Mouse (Mus musculus): ENCODE results near the gene Pop5. TPM values are rescaled to one million over a fixed set of nuclear protein-coding genes. Genes with fewer than 3 reads are reported as not detected.
A peak's percentile ranks its signal among the peaks of the same experiment; 100 is the strongest.

Gene Pop5
- 96.2 and 97.1 TPM in 2 replicates for polyA plus RNA-seq (2015; fragmentation: Nextera tagmentation; extraction: Ambion mirVana)

GRCm38 (mm10) chr5:115235786-115236263 lies at the start of gene Pop5:
Gene Pop5, plus strand, starts transcription at chr5:115235836.
- H3K4me3 ChIP-seq = peak within 1 kb of the TSS; percentile 58
- WGBS = 1% methylated on average over 21 of the region's 21 CpGs
- H3K9me3 ChIP-seq = no peaks in the 10 kb centered on the region
- peaks cover 20% of the 10 kb centered on the region; the same call in 1 of the 2 replicates for H3K27me3 ChIP-seq
- H3K36me3 ChIP-seq = peaks cover 12% of the 10 kb centered on the region
- H3K4me1 ChIP-seq = peaks cover 26% of the 10 kb centered on the region
- peak within 1 kb of the TSS; percentile 56 for H3K9ac ChIP-seq
- ATAC-seq (ENCODE audit: insufficient number of reproducible peaks, low FRiP score, low TSS enrichment, low read depth) = peak; percentile 56; the same call in 1 of the 2 replicates
- peak within 1 kb of the TSS; percentile 93 for H3K4me2 ChIP-seq
- peak within 1 kb of the TSS; percentile 33; the same call in 1 of the 2 replicates for H3K27ac ChIP-seq

GRCm38 (mm10) chr5:115186371-115187073 lies 49.1 kb upstream of the Pop5 start:
- H3K9me3 ChIP-seq = no peaks in the 10 kb centered on the region
- no peak for ATAC-seq (ENCODE audit: insufficient number of reproducible peaks, low FRiP score, low TSS enrichment, low read depth)
- peak overlapping the region; percentile 37 for H3K4me2 ChIP-seq
- peaks cover 32% of the 10 kb centered on the region for H3K4me1 ChIP-seq
- H3K9ac ChIP-seq = no peak overlapping the region
- no peak overlapping the region for H3K4me3 ChIP-seq
- H3K36me3 ChIP-seq = no peaks in the 10 kb centered on the region
- H3K27ac ChIP-seq = no peak overlapping the region
- WGBS = 36% methylated on average over 17 of the region's 17 CpGs
- H3K27me3 ChIP-seq = peaks cover 26% of the 10 kb centered on the region

DNA sequence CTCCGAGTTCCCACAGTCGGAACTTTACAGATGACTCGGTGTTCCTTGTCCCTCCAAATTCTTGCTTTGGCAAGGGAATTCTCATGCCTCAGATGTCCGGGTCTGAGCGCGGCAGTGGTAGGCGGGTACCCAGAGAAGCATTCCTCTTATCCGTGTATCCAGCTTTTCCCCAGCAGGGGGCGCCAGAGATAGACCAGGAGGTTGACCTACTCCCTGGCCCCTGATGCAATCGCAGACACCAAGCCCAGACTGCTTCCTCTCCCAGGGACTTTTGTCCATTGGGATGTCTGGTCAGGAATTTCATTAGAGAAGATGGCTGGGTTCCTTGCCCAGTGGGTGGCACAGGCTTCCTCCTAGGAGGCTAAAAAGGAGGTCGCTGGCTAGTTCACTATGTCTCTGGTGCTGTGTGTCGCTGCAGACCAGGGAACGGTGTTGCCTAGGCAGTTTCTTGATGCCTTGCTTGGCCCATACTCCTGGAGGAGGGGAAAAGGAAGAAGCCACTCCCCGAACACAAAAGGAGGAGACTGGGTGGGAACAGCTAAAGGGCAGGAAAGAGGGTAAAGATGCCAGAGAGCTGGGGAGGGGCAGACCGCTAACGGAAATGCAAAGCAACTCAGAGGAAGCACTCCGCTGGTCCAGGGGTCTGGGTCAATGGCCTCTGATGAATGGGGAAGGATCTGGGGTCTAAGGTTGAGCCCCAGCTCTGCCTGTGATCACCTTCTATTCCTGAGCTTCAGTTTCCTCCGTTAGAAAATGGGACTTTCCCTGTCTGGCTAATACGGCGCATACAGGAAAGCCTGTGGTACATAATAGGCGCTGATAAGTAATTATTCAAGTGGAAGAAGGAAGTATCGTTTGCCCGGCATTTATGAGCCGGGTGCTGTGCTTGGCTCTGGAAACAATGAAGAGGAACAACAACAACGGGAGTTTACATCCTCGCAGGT lies 48.2 kb upstream of the Pop5 start:
- H3K4me3 ChIP-seq = no peak overlapping the region; the same call in 1 of the 2 replicates
- H3K27me3 ChIP-seq = peaks cover 36% of the 10 kb centered on the region
- no peak for ATAC-seq (ENCODE audit: insufficient number of reproducible peaks, low FRiP score, low TSS enrichment, low read depth)
- no peaks in the 10 kb centered on the region for H3K36me3 ChIP-seq
- peak overlapping the region; percentile 37 for H3K4me2 ChIP-seq
- H3K27ac ChIP-seq = no peak overlapping the region; the same call in 1 of the 2 replicates
- peaks cover 26% of the 10 kb centered on the region for H3K4me1 ChIP-seq
- H3K9ac ChIP-seq = no peak overlapping the region
- WGBS = 15% methylated on average over 26 of the region's 26 CpGs
- H3K9me3 ChIP-seq = no peaks in the 10 kb centered on the region

GRCm38 (mm10) chr5:115188824-115189223 lies 46.8 kb upstream of the Pop5 start:
- H3K9ac ChIP-seq = no peak overlapping the region
- no peak overlapping the region for H3K27ac ChIP-seq
- no peak overlapping the region for H3K4me3 ChIP-seq
- no peaks in the 10 kb centered on the region for H3K9me3 ChIP-seq
- no peak for ATAC-seq (ENCODE audit: insufficient number of reproducible peaks, low FRiP score, low TSS enrichment, low read depth)
- H3K4me1 ChIP-seq = peaks cover 33% of the 10 kb centered on the region
- H3K27me3 ChIP-seq = peaks cover 49% of the 10 kb centered on the region
- no peak overlapping the region for H3K4me2 ChIP-seq
- WGBS = 56% methylated on average over 5 of the region's 5 CpGs
- no peaks in the 10 kb centered on the region for H3K36me3 ChIP-seq

DNA sequence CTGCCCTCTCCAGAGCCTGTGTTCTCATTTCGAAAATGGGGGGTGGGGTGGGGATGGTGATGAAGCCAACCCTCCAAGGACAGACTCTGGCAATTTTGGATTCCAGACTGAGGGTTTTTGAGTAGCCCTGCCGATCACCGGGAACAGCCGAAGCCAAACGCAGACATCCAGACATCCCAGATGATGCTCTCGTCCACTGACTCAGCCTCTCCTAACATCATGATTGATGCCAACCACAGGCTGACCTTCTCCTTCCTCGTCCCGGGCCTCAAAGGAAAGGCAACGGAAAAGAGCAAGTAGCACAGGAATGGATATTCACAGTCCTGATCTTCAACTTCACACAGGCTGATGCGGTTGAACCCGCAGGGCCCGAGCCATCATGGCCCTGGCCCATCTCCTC lies 45.6 kb upstream of the Pop5 start:
- 68% methylated on average over 12 of the region's 12 CpGs for WGBS
- Histone ChIP-seq H3K9ac (no peak overlapping the region), H3K4me2 (no peak overlapping the region), H3K4me3 (no peak overlapping the region), H3K4me1 (peaks cover 42% of the 10 kb centered on the region), H3K27ac (no peak overlapping the region), H3K9me3 (no peaks in the 10 kb centered on the region), H3K36me3 (no peaks in the 10 kb centered on the region), H3K27me3 (peaks cover 60% of the 10 kb centered on the region)
- ATAC-seq (ENCODE audit: insufficient number of reproducible peaks, low FRiP score, low TSS enrichment, low read depth) = no peak

DNA sequence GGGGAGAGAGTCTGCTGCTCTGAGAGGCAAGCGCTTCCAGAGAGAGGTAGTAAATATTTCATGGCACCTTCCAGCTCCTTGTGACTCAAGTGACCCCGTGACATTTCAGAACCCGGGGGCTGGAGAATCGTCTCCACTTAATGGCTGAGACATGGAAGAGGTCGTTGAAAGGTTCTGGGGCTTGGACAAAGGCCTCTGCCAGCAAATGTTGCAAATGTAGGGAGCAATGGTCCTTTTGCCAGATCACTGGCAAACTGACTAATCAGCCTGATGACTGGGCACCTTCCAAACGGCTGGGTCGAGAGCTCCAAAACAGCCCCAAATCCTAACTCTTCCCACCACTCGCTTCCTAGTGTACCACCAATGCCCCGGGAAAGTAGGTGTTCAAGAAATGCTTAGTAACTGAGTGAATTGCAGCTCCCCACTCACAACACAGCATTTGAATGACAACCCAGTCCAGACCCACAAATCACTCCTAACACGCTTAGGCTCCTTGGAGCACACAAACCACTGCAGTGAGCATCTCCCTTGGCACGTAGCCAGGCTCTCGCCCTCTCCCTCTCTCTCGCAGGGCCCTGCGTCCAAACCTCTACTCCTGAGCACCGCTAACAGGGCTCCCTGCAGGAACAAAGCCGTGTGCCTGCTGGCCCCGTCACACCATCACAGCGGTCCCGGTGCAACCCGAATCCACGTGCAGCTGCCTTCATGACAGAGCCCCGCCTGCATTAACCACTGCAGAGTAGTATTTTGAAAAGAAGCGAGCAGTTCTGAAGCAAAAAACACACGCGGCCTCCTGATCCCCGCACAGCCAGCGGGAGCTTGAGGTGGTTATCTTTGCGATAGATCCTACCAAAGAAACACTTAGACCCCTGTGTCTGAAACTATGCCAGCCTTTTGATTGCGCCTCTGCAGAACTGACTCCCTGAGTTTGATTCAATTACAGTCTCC lies 43.5 kb upstream of the Pop5 start:
- peaks cover 72% of the 10 kb centered on the region for H3K27me3 ChIP-seq
- ATAC-seq (ENCODE audit: insufficient number of reproducible peaks, low FRiP score, low TSS enrichment, low read depth) = no peak
- H3K4me1 ChIP-seq = peaks cover 32% of the 10 kb centered on the region
- no peak overlapping the region for H3K4me2 ChIP-seq
- no peaks in the 10 kb centered on the region for H3K9me3 ChIP-seq
- WGBS = 11% methylated on average over 29 of the region's 29 CpGs
- no peak overlapping the region for H3K9ac ChIP-seq
- peak overlapping the region; percentile 4; the same call in 1 of the 2 replicates for H3K4me3 ChIP-seq
- no peaks in the 10 kb centered on the region for H3K36me3 ChIP-seq
- H3K27ac ChIP-seq = no peak overlapping the region

DNA sequence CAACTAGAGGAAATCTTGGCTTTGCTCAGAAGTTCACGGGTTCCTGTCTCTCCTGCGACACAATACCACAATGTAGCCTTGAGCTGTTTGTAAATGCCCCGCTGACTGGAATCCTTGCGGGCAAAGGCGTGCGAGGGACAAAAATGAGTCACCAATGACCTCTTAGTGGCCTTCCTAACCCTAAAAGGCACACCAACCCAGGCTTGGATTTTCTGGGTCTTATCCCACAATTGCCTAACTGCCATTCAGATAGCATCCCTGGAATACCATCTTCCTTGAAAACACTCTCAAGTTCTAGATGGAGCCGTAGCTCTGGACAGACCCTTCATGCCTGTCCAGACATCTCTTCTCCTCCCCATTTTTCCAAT lies 42.8 kb upstream of the Pop5 start:
- H3K27ac ChIP-seq = no peak overlapping the region
- peak overlapping the region; percentile 56 for H3K4me3 ChIP-seq
- WGBS = 10% methylated on average over 7 of the region's 7 CpGs
- H3K4me1 ChIP-seq = peaks cover 26% of the 10 kb centered on the region
- H3K36me3 ChIP-seq = no peaks in the 10 kb centered on the region
- no peak overlapping the region for H3K9ac ChIP-seq
- H3K27me3 ChIP-seq = peaks cover 69% of the 10 kb centered on the region
- H3K4me2 ChIP-seq = peak overlapping the region; percentile 100
- ATAC-seq (ENCODE audit: insufficient number of reproducible peaks, low FRiP score, low TSS enrichment, low read depth) = no peak
- no peaks in the 10 kb centered on the region for H3K9me3 ChIP-seq

DNA sequence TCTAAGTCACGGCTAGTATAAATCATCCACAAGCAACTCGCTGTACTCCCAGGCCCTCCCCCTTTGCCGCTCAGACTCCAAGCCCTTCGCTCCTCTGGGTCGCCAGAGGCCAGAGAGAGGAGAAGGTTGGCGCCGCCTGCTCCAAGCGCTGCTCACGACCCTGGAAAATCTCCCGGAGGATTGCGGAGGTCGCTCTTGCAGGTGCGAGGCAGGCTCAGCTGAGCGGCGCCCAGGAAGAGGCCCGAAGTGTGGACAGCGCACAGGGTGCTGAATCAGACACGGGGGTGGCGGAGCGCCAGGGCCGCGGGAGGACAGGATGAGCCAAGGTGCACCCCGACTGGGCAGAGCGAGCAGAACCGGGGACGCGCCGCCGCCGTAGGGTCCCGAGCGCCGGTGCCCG lies 42.4 kb upstream of the Pop5 start:
- WGBS = under 1% methylated on average over 34 of the region's 34 CpGs
- no peaks in the 10 kb centered on the region for H3K36me3 ChIP-seq
- no peak overlapping the region for H3K27ac ChIP-seq
- peak overlapping the region; percentile 56 for H3K4me3 ChIP-seq
- peaks cover 67% of the 10 kb centered on the region for H3K27me3 ChIP-seq
- H3K4me1 ChIP-seq = peaks cover 26% of the 10 kb centered on the region
- ATAC-seq (ENCODE audit: insufficient number of reproducible peaks, low FRiP score, low TSS enrichment, low read depth) = no peak
- H3K9ac ChIP-seq = no peak overlapping the region
- H3K9me3 ChIP-seq = no peaks in the 10 kb centered on the region
- peak overlapping the region; percentile 100 for H3K4me2 ChIP-seq

DNA sequence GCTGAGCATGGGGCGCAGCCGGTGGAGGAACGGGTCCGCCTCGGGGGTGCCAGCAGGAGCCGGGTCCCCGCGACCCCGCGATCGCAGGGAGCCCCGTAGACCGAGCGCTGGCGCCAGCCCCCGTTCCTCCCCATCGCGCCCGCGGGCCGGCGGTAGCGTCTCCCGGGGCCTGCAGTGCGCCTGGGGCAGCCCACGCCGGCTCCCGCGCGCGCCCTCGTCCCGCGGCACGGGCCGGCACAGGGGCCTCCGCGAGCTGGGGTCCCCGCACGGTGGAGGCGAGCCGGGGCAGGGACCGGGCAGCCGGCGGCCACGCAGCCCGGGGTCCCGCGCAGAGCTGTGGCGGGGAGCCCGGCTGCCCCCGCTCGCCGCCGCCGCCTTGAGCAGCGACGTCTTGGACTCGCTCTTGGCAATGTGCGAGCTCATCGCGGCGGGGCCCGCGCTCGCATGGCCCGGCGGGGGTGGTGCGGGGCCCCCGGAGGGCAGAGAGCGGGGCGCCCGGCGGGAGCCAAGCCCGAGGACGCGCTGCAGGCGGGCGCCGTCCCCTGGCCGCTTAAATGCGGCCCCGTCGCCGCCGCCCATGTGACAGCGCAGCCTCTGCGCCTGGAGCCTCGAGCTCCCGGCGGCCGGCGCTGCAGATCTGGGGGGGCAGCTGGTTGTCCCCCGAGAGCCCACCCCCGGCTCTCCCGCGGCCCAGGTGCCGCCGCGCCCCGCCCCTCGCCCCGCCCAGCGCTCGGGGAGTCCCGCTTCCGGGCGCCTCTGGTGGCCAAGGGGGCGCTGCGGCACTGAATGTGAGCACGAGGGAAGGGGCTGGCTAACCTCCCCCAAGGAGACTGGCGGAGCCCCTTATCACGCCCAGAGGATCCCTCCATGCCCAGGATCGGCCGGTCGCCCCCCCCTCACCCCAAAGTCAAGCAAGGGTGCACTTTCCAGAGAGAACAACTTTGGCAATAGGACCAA lies 41.7 kb upstream of the Pop5 start, which contains the start of gene Cabp1:
Gene Cabp1 (minus strand): TSS at position 713 of the 957 bp plus-strand sequence.
- peak; percentile 36 for ATAC-seq (ENCODE audit: insufficient number of reproducible peaks, low FRiP score, low TSS enrichment, low read depth)
- WGBS = under 1% methylated on average over 110 of the region's 116 CpGs

DNA sequence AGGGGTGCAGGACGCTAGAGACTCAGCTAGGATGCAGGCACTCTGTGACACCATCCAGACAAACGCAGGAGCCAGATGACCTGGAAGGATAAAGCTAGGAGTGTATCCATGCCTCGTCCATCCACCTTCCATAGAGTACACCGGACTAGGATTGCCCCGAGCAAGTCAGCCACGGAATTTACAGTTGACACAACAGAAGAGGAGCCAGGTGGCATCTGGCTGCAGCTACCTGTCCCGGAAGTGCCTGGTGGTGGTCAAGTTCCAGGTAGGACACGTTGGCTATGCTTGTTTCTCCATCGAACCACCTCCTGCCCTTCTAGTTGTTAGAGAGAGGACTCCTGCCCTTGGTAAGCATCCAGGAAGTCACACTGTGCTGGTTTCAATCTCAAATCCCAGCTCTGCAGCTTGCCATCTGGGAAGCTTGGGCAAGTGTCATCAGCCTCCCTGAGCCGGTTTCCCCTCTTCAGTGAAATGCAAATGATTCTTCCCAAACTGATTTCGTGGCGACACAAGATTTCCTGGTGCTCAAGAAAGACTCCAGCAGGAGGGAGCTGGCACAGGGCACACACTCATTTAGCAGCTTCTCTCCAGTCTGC lies 40.9 kb upstream of the Pop5 start:
- Histone ChIP-seq H3K4me3 (peak overlapping the region; percentile 56), H3K9ac (no peak overlapping the region), H3K9me3 (no peaks in the 10 kb centered on the region), H3K4me1 (peaks cover 26% of the 10 kb centered on the region), H3K27me3 (peaks cover 64% of the 10 kb centered on the region), H3K36me3 (no peaks in the 10 kb centered on the region), H3K4me2 (peak overlapping the region; percentile 100), H3K27ac (no peak overlapping the region)
- 5% methylated on average over 12 of the region's 12 CpGs for WGBS
- ATAC-seq (ENCODE audit: insufficient number of reproducible peaks, low FRiP score, low TSS enrichment, low read depth) = no peak

More for the DNA sequence above, 41.7 kb upstream of the Pop5 start, which contains the start of gene Cabp1:
- peak within 1 kb of the TSS; percentile 100 for H3K4me2 ChIP-seq
- no peaks in the 10 kb centered on the region for H3K9me3 ChIP-seq
- H3K27ac ChIP-seq = no peak within 1 kb of the TSS
- no peaks in the 10 kb centered on the region for H3K36me3 ChIP-seq
- peaks cover 67% of the 10 kb centered on the region for H3K27me3 ChIP-seq
- H3K4me1 ChIP-seq = peaks cover 26% of the 10 kb centered on the region
- peak within 1 kb of the TSS; percentile 28 for H3K9ac ChIP-seq
- peak within 1 kb of the TSS; percentile 56 for H3K4me3 ChIP-seq

Data from limb, embryonic 15.5 days (tissue).